Mouse (Mus musculus): ENCODE results near the gene Brsk2.
A peak's percentile ranks its signal among the peaks of the same experiment; 100 is the strongest.

Brsk2 gene

GRCm38 (mm10) chr7:142034198-142034597, 84.6 kb downstream of the Brsk2 start:
- DNase-seq (ENCODE audit: low spot score): no peak

- DNase-seq (ENCODE audit: low spot score): no peak
These were observed 85.7 kb downstream of the Brsk2 start for GRCm38 (mm10) chr7:142035048-142035811.

- DNase-seq (ENCODE audit: low spot score): peak; percentile 74
These were observed 88.1 kb downstream of the Brsk2 start for GRCm38 (mm10) chr7:142037553-142038170.

GRCm38 (mm10) chr7:142040756-142041155, 91.2 kb downstream of the Brsk2 start:
- no peak for DNase-seq (ENCODE audit: low spot score)

- peak; percentile 49 for DNase-seq (ENCODE audit: low spot score)
These were observed 95.8 kb downstream of the Brsk2 start for GRCm38 (mm10) chr7:142045344-142045743.

GRCm38 (mm10) chr7:142045932-142046331, 96.4 kb downstream of the Brsk2 start:
- no peak for DNase-seq (ENCODE audit: low spot score)

GRCm38 (mm10) chr7:142050536-142050935, 101.0 kb downstream of the Brsk2 start:
- no peak for DNase-seq (ENCODE audit: low spot score)
